Mouse (Mus musculus): ENCODE results near the gene Sord.

- TF ChIP-seq MAFK (IDR thresholded peaks at IDR 0.05; ENCODE audit: insufficient read depth, low read depth, low read length) (no peak), ZC3H11A (IDR thresholded peaks at IDR 0.05; ENCODE audit: borderline replicate concordance, low read depth, low read length) (no peak), ZNF384 (IDR thresholded peaks at IDR 0.05; ENCODE audit: low read depth, low read length) (no peak), HCFC1 (IDR thresholded peaks at IDR 0.05; ENCODE audit: borderline replicate concordance, insufficient read depth, low read length) (no peak), CHD2 (IDR thresholded peaks at IDR 0.05; ENCODE audit: low read depth, low read length) (no peak)
These were observed 33.0 kb upstream of the Sord start for GRCm38 (mm10) chr2:122201501-122201900.

All from ES-E14 (cell line).